In genomic region chr11:68401428-68401827, GRCm38 (mm10) we compare ENCODE assay signal across 16 mouse cellular contexts. TPM values are rescaled to one million over a fixed set of nuclear protein-coding genes. Genes with fewer than 3 reads are reported as not detected.
"Had no signal": no experiment of that assay in that cellular context is flagged by ENCODE, and none has a peak within 500 bp of the region (broad histone marks: within the 10 kb centered on the region; RNA-seq: fewer than 3 reads in every experiment).

No protein-coding gene starts in this region.

- H3K36me3 ChIP-seq: limb, embryonic 15.5 days; liver, embryonic 12.5 days; midbrain, embryonic 13.5 days had no signal

- H3K27ac ChIP-seq: left cerebral cortex, adult 2 months; limb, embryonic 15.5 days; liver, embryonic 12.5 days; midbrain, embryonic 13.5 days; stomach, postnatal 0 days had no signal

- DNase-seq: kidney, adult 8-10 months; kidney, postnatal 25 days; lung, embryonic 14.5 days; lung, postnatal 10 days; lung, postnatal 4 days; right cerebral cortex, adult 18-20 months; right cerebral cortex, postnatal 25 days; thymus, adult 18-20 months; thymus, postnatal 14 days had no signal

- H3K4me3 ChIP-seq: left cerebral cortex, adult 2 months; limb, embryonic 15.5 days; liver, embryonic 12.5 days had no signal

- H3K9ac ChIP-seq: limb, embryonic 15.5 days; liver, embryonic 12.5 days; lung, embryonic 14.5 days; midbrain, embryonic 13.5 days had no signal

- H3K4me2 ChIP-seq: liver, embryonic 12.5 days had no signal

- ATAC-seq: intestine, postnatal 0 days; liver, embryonic 12.5 days; midbrain, embryonic 13.5 days had no signal

- H3K9me3 ChIP-seq: limb, embryonic 15.5 days; liver, embryonic 12.5 days; midbrain, embryonic 13.5 days had no signal

RNA-seq across cellular contexts. Expression of gene Ntn1, which starts 0.8 kb away (rescaled TPM):
- total RNA-seq: megakaryocyte, adult 5-6 weeks had no signal
